Mouse (Mus musculus): ENCODE results near the gene Mpped1. TPM values are rescaled to one million over a fixed set of nuclear protein-coding genes. Genes with fewer than 3 reads are reported as not detected.

The Mpped1 gene
- polyA plus RNA-seq, 1 experiment from 2014 or later = 1.1 TPM

DNA sequence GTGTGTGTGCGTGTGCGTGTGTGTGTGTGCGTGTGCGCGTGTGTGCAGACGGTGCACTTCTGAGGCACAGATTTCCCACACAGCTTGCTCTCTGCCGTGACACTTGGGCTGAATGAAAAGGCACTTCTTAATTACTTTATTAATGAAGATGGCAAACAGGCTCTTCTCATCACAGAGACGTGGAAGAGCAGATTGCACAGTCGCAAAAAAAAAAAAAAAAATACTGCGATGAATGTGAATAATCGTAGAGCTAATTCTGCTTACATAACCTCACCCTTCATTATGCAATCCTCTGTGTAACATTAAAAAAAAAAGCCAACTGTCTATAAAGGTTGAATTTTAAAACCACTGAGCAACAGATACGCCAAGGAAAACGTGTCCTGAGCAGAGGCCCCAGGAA is 127.2 kb downstream of the Mpped1 start:
- Histone ChIP-seq H3K4me1 (no peaks in the 10 kb centered on the region), H3K27ac (no peak overlapping the region), H3K9me3 (no peaks in the 10 kb centered on the region), H3K4me3 (replicated peaks) (no peak overlapping the region), H3K4me2 (no peak overlapping the region), H3K27me3 (replicated peaks) (no peaks in the 10 kb centered on the region), H3K9ac (no peak overlapping the region), H3K36me3 (no peaks in the 10 kb centered on the region)
- WGBS = 83% methylated on average over 13 of the region's 13 CpGs
- no peak for ATAC-seq (ENCODE audit: insufficient read depth, low FRiP score, low read depth)

Other genes with a start within 250 kb of the Mpped1 start
- gene Tspo, start 215.9 kb upstream of the Mpped1 start, polyA plus RNA-seq (2015; fragmentation: Nextera tagmentation; extraction: Ambion mirVana) = 94.5 and 118 TPM in 2 replicates
- gene Mcat, start 215.7 kb upstream of the Mpped1 start, polyA plus RNA-seq (2015; fragmentation: Nextera tagmentation; extraction: Ambion mirVana) = 33.6 and 35.4 TPM in 2 replicates
- gene Ttll12, start 184.3 kb upstream of the Mpped1 start, polyA plus RNA-seq (2015; fragmentation: Nextera tagmentation; extraction: Ambion mirVana) = 30.6 and 33.6 TPM in 2 replicates
- 10.3 and 10.9 TPM in 2 replicates for gene Scube1, start 54.4 kb upstream of the Mpped1 start, polyA plus RNA-seq (2015; fragmentation: Nextera tagmentation; extraction: Ambion mirVana)

Data from stomach, embryonic 15.5 days (tissue).